Mouse (Mus musculus) MEL (cell line): ENCODE results near the gene Pde11a. TPM values are rescaled to one million over a fixed set of nuclear protein-coding genes. Genes with fewer than 3 reads are reported as not detected.

Experiments used
- DNase-seq: peaks from one replicate; pipeline ENCODE4 v3.0.0; 2011; ENCODE audit warnings: low read depth, low spot score
- H3K27ac ChIP-seq: 2 replicates; pipeline ENCODE4 v1.5.1; 2012; ENCODE audit warnings: low read depth, mild to moderate bottlenecking, control low read depth, low read length, moderate library complexity; ENCODE audit not compliant: control insufficient read depth
- H3K27me3 ChIP-seq, 2 experiments: fragments of 150-350 bp in 1 of 2; sonication (generic) in 1 of 2; 2 replicates each; pipeline ENCODE4 v1.6.1; 2012; ENCODE audit warnings: low read length in 2 of 2, mild to moderate bottlenecking in 2 of 2, improper control_type of control experiment in 1 of 2, moderate library complexity in 1 of 2; ENCODE audit not compliant: insufficient read depth in 2 of 2, control insufficient read depth in 1 of 2
- H3K36me3 ChIP-seq, 2 experiments: 2 replicates each; pipeline ENCODE4 v1.6.1; 2012 to 2014; ENCODE audit warnings: low read length in 2 of 2, improper control_type of control experiment in 1 of 2, inconsistent platforms in 1 of 2, mild to moderate bottlenecking in 1 of 2; ENCODE audit not compliant: insufficient read depth in 2 of 2, control insufficient read depth in 1 of 2
- H3K4me1 ChIP-seq, 2 experiments: fragments of 150-350 bp in 1 of 2; sonication (generic) in 1 of 2; 2 replicates each; pipeline ENCODE4 v1.6.1; 2012; ENCODE audit warnings: low read length in 2 of 2, improper control_type of control experiment in 1 of 2, mild to moderate bottlenecking in 1 of 2; ENCODE audit not compliant: insufficient read depth in 2 of 2, control insufficient read depth in 1 of 2
- H3K4me3 ChIP-seq, 2 experiments: fragments of 150-350 bp in 1 of 2; sonication (generic) in 1 of 2; 2 replicates each; pipeline ENCODE4 v1.5.1; 2012; ENCODE audit warnings: low read depth in 2 of 2, low read length in 2 of 2, mild to moderate bottlenecking in 2 of 2, moderate library complexity in 2 of 2, control low read depth in 1 of 2, improper control_type of control experiment in 1 of 2; ENCODE audit not compliant: control insufficient read depth in 1 of 2, insufficient read depth in 1 of 2
- H3K79me2 ChIP-seq: 2 replicates; pipeline ENCODE4 v1.6.1; 2012; ENCODE audit warnings: mild to moderate bottlenecking, low read length, moderate library complexity; ENCODE audit not compliant: control insufficient read depth, poor library complexity, insufficient read depth
- H3K9ac ChIP-seq: 2 replicates; pipeline ENCODE4 v1.6.1; 2012; ENCODE audit warnings: low read depth, mild to moderate bottlenecking, control low read depth, low read length, moderate library complexity; ENCODE audit not compliant: control insufficient read depth, poor library complexity, severe bottlenecking
- H3K9me3 ChIP-seq: fragments of 150-350 bp; sonication (generic); replicated peaks from 2 replicates; pipeline ENCODE4 v1.6.1; 2012; ENCODE audit warnings: mild to moderate bottlenecking, low read length, improper control_type of control experiment, moderate library complexity; ENCODE audit not compliant: insufficient read depth
- BHLHE40 ChIP-seq: IDR thresholded peaks from 2 replicates; pipeline ENCODE4 v1.6.1; 2012; ENCODE audit warnings: low read depth, mild to moderate bottlenecking, inconsistent platforms, low read length, improper control_type of control experiment, borderline replicate concordance
- CTCF ChIP-seq, 3 experiments: IDR thresholded peaks in 2 of 3; conservative IDR thresholded peaks in 1 of 3; 2 replicates each; pipeline ENCODE4 v1.5.1; 2011 to 2012; ENCODE audit warnings: low read length in 3 of 3, low read depth in 2 of 3, mild to moderate bottlenecking in 2 of 3, improper control_type of control experiment in 1 of 3, inconsistent platforms in 1 of 3, mixed read lengths in 1 of 3, moderate library complexity in 1 of 3; ENCODE audit not compliant: control insufficient read depth in 1 of 3, insufficient read depth in 1 of 3, poor library complexity in 1 of 3, severe bottlenecking in 1 of 3
- ELF1 ChIP-seq: IDR thresholded peaks from 2 replicates; pipeline ENCODE4 v1.6.1; 2014; ENCODE audit warnings: low read depth, mild to moderate bottlenecking, inconsistent platforms, low read length, improper control_type of control experiment, moderate library complexity
- EP300 ChIP-seq, 2 experiments: IDR thresholded peaks; 2 replicates each; pipeline ENCODE4 v1.6.1; 2011; ENCODE audit warnings: improper control_type of control experiment in 2 of 2, low read length in 2 of 2, low read depth in 1 of 2, mild to moderate bottlenecking in 1 of 2
- GATA1 ChIP-seq: IDR thresholded peaks from 2 replicates; pipeline ENCODE4 v1.6.1; 2011; ENCODE audit warnings: low read depth, low read length, improper control_type of control experiment
- JUND ChIP-seq: IDR thresholded peaks from 2 replicates; pipeline ENCODE4 v1.6.1; 2011; ENCODE audit warnings: low read depth, mild to moderate bottlenecking, improper control_type of control experiment, low read length
- KAT2A ChIP-seq: conservative IDR thresholded peaks from 2 replicates; pipeline ENCODE4 v1.6.1; 2012; ENCODE audit warnings: low read depth, low read length, improper control_type of control experiment, inconsistent platforms
- MAFK ChIP-seq: IDR thresholded peaks from 2 replicates; pipeline ENCODE4 v1.6.1; 2011; ENCODE audit warnings: low read depth, mild to moderate bottlenecking, low read length, improper control_type of control experiment, borderline replicate concordance
- MAZ ChIP-seq: IDR thresholded peaks from 2 replicates; pipeline ENCODE4 v1.6.1; 2012; ENCODE audit warnings: low read depth, mild to moderate bottlenecking, inconsistent platforms, low read length, improper control_type of control experiment
- MXI1 ChIP-seq: IDR thresholded peaks from 2 replicates; pipeline ENCODE4 v1.6.1; 2011; ENCODE audit warnings: mild to moderate bottlenecking, low read depth, low read length, improper control_type of control experiment
- MYB ChIP-seq: IDR thresholded peaks from 2 replicates; pipeline ENCODE4 v1.6.1; 2011; ENCODE audit warnings: mild to moderate bottlenecking, low read depth, low read length, improper control_type of control experiment
- MYC ChIP-seq: IDR thresholded peaks from 2 replicates; pipeline ENCODE4 v1.6.1; 2011; ENCODE audit warnings: low read depth, mild to moderate bottlenecking, low read length, improper control_type of control experiment, moderate library complexity
- NRF1 ChIP-seq: IDR thresholded peaks from 2 replicates; pipeline ENCODE4 v1.6.1; 2014; ENCODE audit warnings: low read depth, mild to moderate bottlenecking, inconsistent platforms, low read length, improper control_type of control experiment, moderate library complexity; ENCODE audit not compliant: poor library complexity, insufficient read depth, severe bottlenecking
- POLR2A ChIP-seq, 2 experiments: IDR thresholded peaks; 2 replicates each; pipeline ENCODE4 v1.6.1; 2011 to 2012; ENCODE audit warnings: low read length in 2 of 2, mild to moderate bottlenecking in 2 of 2, control low read depth in 1 of 2, improper control_type of control experiment in 1 of 2, low read depth in 1 of 2, moderate library complexity in 1 of 2; ENCODE audit not compliant: control insufficient read depth in 1 of 2, insufficient read depth in 1 of 2, poor library complexity in 1 of 2
- POLR2AphosphoS2 ChIP-seq: IDR thresholded peaks from 2 replicates; pipeline ENCODE4 v1.6.1; 2011; ENCODE audit warnings: low read length, improper control_type of control experiment
- RAD21 ChIP-seq: IDR thresholded peaks from 2 replicates; pipeline ENCODE4 v1.6.1; 2011; ENCODE audit warnings: mild to moderate bottlenecking, low read depth, low read length, improper control_type of control experiment
- RCOR1 ChIP-seq: IDR thresholded peaks from 2 replicates; pipeline ENCODE4 v1.6.1; 2012; ENCODE audit warnings: low read depth, mild to moderate bottlenecking, inconsistent platforms, low read length, improper control_type of control experiment
- SIN3A ChIP-seq: IDR thresholded peaks from 2 replicates; pipeline ENCODE4 v1.6.1; 2012; ENCODE audit warnings: low read length, improper control_type of control experiment, inconsistent platforms
- TAL1 ChIP-seq: IDR thresholded peaks from 2 replicates; pipeline ENCODE4 v1.6.1; 2012; ENCODE audit warnings: mild to moderate bottlenecking, inconsistent platforms, low read length, moderate library complexity, mixed read lengths
- UBTF ChIP-seq: IDR thresholded peaks from 2 replicates; pipeline ENCODE4 v1.6.1; 2012; ENCODE audit warnings: low read depth, mild to moderate bottlenecking, inconsistent platforms, low read length, improper control_type of control experiment, moderate library complexity, borderline replicate concordance; ENCODE audit not compliant: insufficient read depth
- USF2 ChIP-seq, 2 experiments: IDR thresholded peaks; 2 replicates each; pipeline ENCODE4 v1.6.1; 2011 to 2012; ENCODE audit warnings: improper control_type of control experiment in 2 of 2, low read length in 2 of 2, borderline replicate concordance in 1 of 2, inconsistent platforms in 1 of 2, low read depth in 1 of 2, mild to moderate bottlenecking in 1 of 2; ENCODE audit not compliant: insufficient read depth in 1 of 2
- ZC3H11A ChIP-seq: IDR thresholded peaks from 2 replicates; pipeline ENCODE4 v1.6.1; 2012; ENCODE audit warnings: low read depth, mild to moderate bottlenecking, inconsistent platforms, low read length, improper control_type of control experiment
- ZKSCAN1 ChIP-seq: IDR thresholded peaks from 2 replicates; pipeline ENCODE4 v1.6.1; 2012; ENCODE audit warnings: low read depth, mild to moderate bottlenecking, inconsistent platforms, low read length, improper control_type of control experiment, moderate library complexity
- ZMIZ1 ChIP-seq: IDR thresholded peaks from 2 replicates; pipeline ENCODE4 v1.6.1; 2012; ENCODE audit warnings: low read depth, mild to moderate bottlenecking, inconsistent platforms, low read length, improper control_type of control experiment, moderate library complexity
- ZNF384 ChIP-seq: IDR thresholded peaks from 2 replicates; pipeline ENCODE4 v1.6.1; 2012; ENCODE audit warnings: low read depth, mild to moderate bottlenecking, inconsistent platforms, low read length, improper control_type of control experiment
- polyA plus RNA-seq, 2 experiments: library from polyadenylated mRNA; stranded (reverse) in 1 of 2; unstranded in 1 of 2; fragments of >175 nt in 1 of 2; fragments of >200 nt in 1 of 2; gene quantifications; 2 replicates each; pipeline versions ENCODE4 v1.2.1 to v1.2.4; 2012; ENCODE audit warnings: low replicate concordance in 2 of 2, low read depth in 1 of 2; ENCODE audit not compliant: insufficient read length in 2 of 2, insufficient read depth in 1 of 2, missing spikeins in 1 of 2
- total RNA-seq: library from RNA; depleted of rRNA; stranded (reverse); fragments of 300-350 nt; gene quantifications from 2 replicates; pipeline ENCODE4 v1.2.3, GENCODE M21; 2012

Pde11a gene
- total and polyA plus RNA-seq, 3 experiments: not detected

DNA sequence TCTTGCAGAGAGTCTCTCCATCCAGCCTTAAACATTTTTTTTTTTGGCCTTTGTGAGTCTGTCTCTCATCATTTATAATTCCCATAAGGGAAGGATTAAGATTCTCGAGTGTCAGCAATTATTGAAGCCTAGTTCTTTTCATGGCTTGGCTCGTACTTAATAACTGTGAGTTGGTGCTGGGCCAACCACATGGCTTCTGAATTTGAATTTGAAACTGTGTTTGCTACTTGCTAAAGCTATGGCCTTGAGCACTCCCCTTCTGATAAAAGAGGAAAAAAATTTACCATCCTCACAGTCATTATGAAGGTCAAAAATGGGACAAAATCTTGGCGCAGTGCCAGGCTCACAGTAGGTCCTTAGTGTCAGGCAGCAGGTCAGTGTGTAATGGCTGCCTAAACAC, 251.4 kb downstream of the Pde11a start:
- no peaks in the 10 kb centered on the region for H3K9me3 ChIP-seq
- no peak overlapping the region for H3K4me3 ChIP-seq
- H3K4me1 ChIP-seq: no peaks in the 10 kb centered on the region
- no peaks in the 10 kb centered on the region for H3K27me3 ChIP-seq
- TF ChIP-seq ELF1: no peak
- TF ChIP-seq JUND: no peak
- TF ChIP-seq GATA1: no peak
- no peak for TF ChIP-seq TAL1
- no peak for TF ChIP-seq MXI1
- no peak for TF ChIP-seq ZNF384
- TF ChIP-seq MAZ: no peak
- no peak for TF ChIP-seq CTCF (IDR thresholded peaks at IDR 0.05 in 2 of 3, conservative IDR thresholded peaks at IDR 0.05 in 1 of 3; ENCODE audit: control insufficient read depth in 1 of 3, insufficient read depth in 1 of 3, low read depth in 2 of 3, low read length in 3 of 3, poor library complexity in 1 of 3, severe bottlenecking in 1 of 3)
- no peak for TF ChIP-seq EP300 (IDR thresholded peaks at IDR 0.05; ENCODE audit: low read depth in 1 of 2, low read length in 2 of 2)
- no peaks in the 10 kb centered on the region for H3K36me3 ChIP-seq
- H3K27ac ChIP-seq: no peak overlapping the region
- DNase-seq: no peak
- no peak overlapping the region for H3K9ac ChIP-seq
- no peaks in the 10 kb centered on the region for H3K79me2 ChIP-seq

DNA sequence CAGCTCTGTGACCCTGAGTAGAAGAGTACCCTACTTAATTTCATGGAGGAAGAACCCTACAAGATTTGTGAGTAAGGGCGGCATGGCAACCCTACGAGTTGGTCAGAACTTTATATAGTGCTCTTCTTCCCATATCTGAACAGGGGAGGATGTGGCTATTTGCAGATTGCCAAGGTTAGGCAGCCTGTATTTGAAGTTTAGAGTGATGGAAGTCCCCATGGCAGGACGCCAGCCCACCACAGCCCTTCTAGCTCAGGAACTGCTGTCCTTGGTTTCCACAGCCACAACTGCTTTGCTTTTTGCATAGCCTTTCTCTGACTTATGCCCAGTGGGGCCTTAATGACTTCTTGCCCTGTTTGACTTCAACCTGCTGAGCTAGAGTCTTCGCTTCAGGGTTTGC, 253.6 kb downstream of the Pde11a start:
- Histone ChIP-seq H3K27ac (no peak overlapping the region), H3K4me3 (no peak overlapping the region), H3K4me1 (no peaks in the 10 kb centered on the region), H3K27me3 (peaks cover 0 to 2% of the 10 kb centered on the region in 2 experiments; a peak in 1 of 4 replicates), H3K9ac (no peak overlapping the region), H3K9me3 (no peaks in the 10 kb centered on the region), H3K36me3 (no peaks in the 10 kb centered on the region), H3K79me2 (no peaks in the 10 kb centered on the region)
- TF ChIP-seq ZMIZ1 (no peak), MYB (no peak), SIN3A (no peak), ZC3H11A (no peak), USF2 (IDR thresholded peaks at IDR 0.05; ENCODE audit: borderline replicate concordance in 1 of 2, insufficient read depth in 1 of 2, low read depth in 1 of 2, low read length in 2 of 2) (no peak), POLR2AphosphoS2 (no peak), ZKSCAN1 (no peak), MAFK (no peak), POLR2A (IDR thresholded peaks at IDR 0.05; ENCODE audit: control insufficient read depth in 1 of 2, insufficient read depth in 1 of 2, low read depth in 1 of 2, low read length in 2 of 2, poor library complexity in 1 of 2) (no peak), MAZ (no peak), MYC (no peak), ELF1 (no peak), NRF1 (no peak), RAD21 (no peak), MXI1 (no peak), ZNF384 (no peak), KAT2A (no peak), BHLHE40 (no peak), RCOR1 (no peak), UBTF (no peak)
- DNase-seq: no peak
